Mouse (Mus musculus) left cerebral cortex, postnatal 36 days (tissue): ENCODE results near the gene Klhl4. TPM values are rescaled to one million over a fixed set of nuclear protein-coding genes. Genes with fewer than 3 reads are reported as not detected.
A peak's percentile ranks its signal among the peaks of the same experiment; 100 is the strongest.

Experiments
- DNase-seq, 2 experiments: peaks; one replicate each; pipeline ENCODE4 v3.0.0; 2021 to 2022; ENCODE audit warnings: low spot score in 2 of 2, mixed read lengths in 1 of 2
- intact Hi-C: fragments of 180-260 bp; cut with DNase I; formaldehyde crosslinking; loops from one replicate; pipeline ENCODE4 v1.15.1; 2025
- total RNA-seq, 2 experiments: library from RNA; stranded (reverse); gene quantifications; 2 replicates each; pipeline ENCODE4 v1.2.3; 2021

Klhl4 gene
- total RNA-seq, result 1 to 10 TPM; 9.3 to 9.5 TPM

DNA sequence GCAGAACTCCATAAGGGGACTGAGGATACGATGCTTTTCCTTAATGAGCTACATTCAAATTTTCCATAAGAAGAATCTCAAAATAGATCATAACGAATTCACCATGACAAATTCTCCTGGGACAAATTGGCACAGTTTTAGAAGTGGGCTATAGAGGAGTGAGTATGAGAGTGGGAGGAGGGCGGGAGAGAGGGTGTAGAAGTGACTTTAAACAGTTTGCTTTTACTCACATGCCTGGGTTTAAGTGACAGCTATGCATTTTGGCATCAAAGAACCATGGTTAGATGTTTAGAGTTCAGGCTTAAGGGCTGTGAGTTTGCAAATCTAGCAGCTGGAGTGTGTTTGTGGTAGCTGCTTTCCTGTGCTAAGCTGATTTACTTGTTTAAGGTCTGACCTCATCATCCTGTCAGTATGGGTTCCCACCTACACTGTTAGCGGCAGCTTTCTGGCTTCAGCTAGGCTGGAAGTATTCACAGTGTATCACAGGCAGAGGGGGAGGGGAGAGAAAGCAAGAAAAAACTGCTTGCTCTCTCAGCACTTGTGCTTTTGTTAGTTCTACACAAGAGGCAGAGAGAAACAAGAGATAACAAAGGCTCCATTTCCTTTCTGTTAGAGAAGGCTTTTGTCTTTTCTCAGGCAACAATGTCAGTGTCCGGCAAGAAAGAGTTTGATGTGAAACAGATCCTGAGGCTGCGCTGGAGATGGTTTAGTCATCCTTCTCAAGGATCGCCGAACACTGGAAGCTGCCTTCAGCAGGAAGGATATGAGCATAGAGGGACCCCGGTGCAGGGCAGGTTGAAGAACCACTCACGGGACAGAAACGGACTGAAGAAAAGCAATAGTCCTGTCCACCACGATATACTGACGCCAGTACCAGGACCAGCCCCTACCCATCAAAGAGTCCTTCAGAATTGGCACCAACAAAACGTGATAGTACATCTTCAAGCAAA, at the start of gene Klhl4:
Gene Klhl4 (plus strand): TSS at position 552 of the 950 bp plus-strand sequence.
- intact Hi-C loops, result no loop called here
- peak; percentile 22 to 26 for DNase-seq

DNA sequence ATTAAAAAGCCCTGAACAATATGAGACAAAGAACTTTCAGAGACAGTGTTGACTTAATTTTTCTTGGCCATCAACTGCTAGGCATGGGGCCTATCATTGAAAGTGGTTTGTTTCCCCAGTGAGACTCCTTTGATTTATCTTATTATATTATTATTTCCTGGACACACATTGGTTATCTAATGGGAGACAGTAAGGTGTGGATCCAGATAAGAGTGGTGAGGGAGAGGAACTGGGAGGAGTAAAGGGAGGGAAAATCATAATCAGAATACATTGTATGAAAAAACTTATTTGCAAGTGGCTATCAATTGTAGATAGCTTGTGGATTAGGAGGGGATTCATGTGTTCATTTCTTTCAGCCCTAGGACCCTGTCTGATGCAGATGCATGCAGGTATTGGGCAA, 10.0 kb downstream of the Klhl4 start:
- DNase-seq, result no peak
- intact Hi-C loops, result no loop called here

- intact Hi-C loops, result no loop called here
- DNase-seq, result no peak
Observed at GRCm38 (mm10) chrX:114486691-114487090, 12.6 kb downstream of the Klhl4 start.

DNA sequence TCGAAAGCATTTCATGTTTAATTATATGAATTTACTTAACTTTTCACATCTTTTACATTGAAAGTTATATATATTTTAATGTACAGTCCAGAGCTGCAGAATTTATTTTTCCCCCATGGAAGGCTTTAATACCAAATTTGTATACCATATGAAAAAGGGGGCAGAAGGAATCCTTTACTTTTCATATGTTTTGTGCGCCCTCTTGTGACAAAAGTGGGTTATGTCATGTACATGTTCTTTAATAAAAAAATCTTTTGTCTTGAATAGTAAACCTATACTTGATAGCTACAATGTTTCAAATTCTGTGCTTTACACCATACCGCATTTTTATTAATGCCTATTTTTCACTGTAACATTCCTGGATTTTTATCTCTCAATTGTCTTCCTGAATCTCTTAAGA, 84.0 kb downstream of the Klhl4 start:
- intact Hi-C loops, result loop anchor here (2.0 kb wide), 1 partner anchor 233 kb away; no protein-coding TSS in a partner anchor
- DNase-seq, result no peak

GRCm38 (mm10) chrX:114582311-114582710, 108.2 kb downstream of the Klhl4 start:
- intact Hi-C loops, result no loop called here
- DNase-seq, result no peak
